Mouse (Mus musculus) natural killer cell, adult 2 months (primary cell): ENCODE measurements around the gene Cox7c.
A peak's percentile ranks its signal among the peaks of the same experiment; 100 is the strongest.
"Not testable (repeated sequence)": the region's sequence is repeated elsewhere in the genome, so short reads cannot be mapped to it uniquely, and the experiment has no call there.

Experiments used
- DNase-seq, 2 experiments: peaks; one replicate each; pipeline ENCODE4 v3.0.0; 2022; ENCODE audit warnings: low spot score in 2 of 2

Cox7c gene

DNA sequence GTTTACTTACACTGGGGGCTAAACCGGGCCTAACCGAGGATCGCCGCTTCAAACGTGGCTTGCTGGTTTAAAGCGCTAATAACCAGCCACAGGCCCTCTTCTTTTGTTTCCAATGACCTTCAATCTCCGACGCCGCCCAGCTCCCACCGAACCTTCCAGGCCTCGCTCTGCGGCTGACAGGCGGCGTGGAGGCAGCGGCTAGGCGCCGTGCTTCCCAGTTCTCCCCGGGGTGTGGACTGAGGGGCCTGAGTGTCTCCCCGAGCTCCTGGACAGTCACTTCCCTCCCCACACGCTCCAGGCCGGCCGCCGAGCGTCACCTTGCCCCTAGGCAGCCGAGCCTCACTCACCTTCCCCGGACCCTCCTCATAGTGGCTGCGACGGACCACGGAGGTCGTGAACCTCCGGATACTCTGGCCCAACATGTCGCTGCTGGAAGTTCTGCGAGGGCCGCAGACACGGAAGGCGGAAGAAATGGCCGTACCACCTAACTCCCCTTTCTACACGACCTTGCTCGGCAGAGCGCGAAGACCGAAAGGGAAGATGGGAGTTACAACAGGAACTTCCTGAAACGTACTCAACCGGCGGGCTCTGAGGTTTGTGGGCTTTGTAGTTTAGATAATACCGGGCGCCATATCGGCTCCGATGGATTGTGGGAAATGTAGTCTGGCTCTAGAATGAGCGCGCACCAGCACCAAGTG is at the start of gene Cox7c:
TSS of gene Cox7c (minus strand) at position 651 of the 698 bp plus-strand sequence.
- DNase-seq, result peak; percentile 81 to 84

GRCm38 (mm10) chr13:86068011-86068724 is 21.5 kb upstream of the Cox7c start:
- no peak for DNase-seq

GRCm38 (mm10) chr13:86067508-86067907 is 20.8 kb upstream of the Cox7c start:
- no peak for DNase-seq

DNA sequence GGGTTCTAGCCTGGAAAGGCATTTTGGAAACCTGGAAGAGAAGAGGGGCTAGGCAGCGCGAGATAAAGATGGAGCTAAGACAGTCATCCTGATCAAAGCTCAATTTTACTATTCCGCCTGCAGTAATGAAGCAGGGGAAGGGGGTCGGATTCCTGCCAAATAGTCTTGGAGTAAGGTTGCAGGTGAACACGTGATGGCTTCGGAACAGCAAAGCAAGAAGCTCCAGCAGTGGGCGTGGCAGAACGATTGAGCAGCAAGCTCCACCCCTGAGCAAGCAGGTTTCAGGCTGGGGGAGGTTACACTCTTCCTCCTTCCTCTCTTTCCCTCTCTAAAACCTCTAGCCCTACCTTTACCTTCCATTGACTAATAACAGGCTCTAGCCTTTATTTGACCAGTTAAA is 7.4 kb upstream of the Cox7c start:
- not testable (repeated sequence) for DNase-seq

- DNase-seq, result no peak
Measured at GRCm38 (mm10) chr13:86004907-86005675, 41.6 kb downstream of the Cox7c start.
